Mouse (Mus musculus) stomach, embryonic 14.5 days (tissue): ENCODE results near the gene Fam160a1. TPM values are rescaled to one million over a fixed set of nuclear protein-coding genes. Genes with fewer than 3 reads are reported as not detected.

Source experiments
- ATAC-seq: fragments of 200-750 bp; cut with Nextera tagmentation; 2 replicates; pipeline ENCODE4 v1.8.0; 2017; ENCODE audit warnings: low read depth, moderate TSS enrichment; ENCODE audit not compliant: insufficient number of reproducible peaks, insufficient read depth, low FRiP score
- H3K27ac ChIP-seq: fragments of 300-500 bp; sonication (generic); 2 replicates; pipeline ENCODE4 v1.5.1; 2014; ENCODE audit warnings: mild to moderate bottlenecking, low read length, moderate library complexity, mixed read lengths
- H3K27me3 ChIP-seq: fragments of 300-500 bp; sonication (generic); 2 replicates; pipeline ENCODE4 v1.6.1; 2014; ENCODE audit warnings: low read length, control low read depth, mixed read lengths; ENCODE audit not compliant: control insufficient read depth, insufficient read depth
- H3K36me3 ChIP-seq: fragments of 300-500 bp; sonication (generic); 2 replicates; pipeline ENCODE4 v1.6.1; 2014; ENCODE audit warnings: mild to moderate bottlenecking, control low read depth, low read length, moderate library complexity, mixed read lengths; ENCODE audit not compliant: control insufficient read depth, insufficient read depth
- H3K4me1 ChIP-seq: fragments of 300-500 bp; sonication (generic); 2 replicates; pipeline ENCODE4 v1.6.1; 2014; ENCODE audit warnings: low read length, control low read depth, mixed read lengths; ENCODE audit not compliant: control insufficient read depth, insufficient read depth
- H3K4me2 ChIP-seq: fragments of 300-500 bp; sonication (generic); replicated peaks from 2 replicates; pipeline ENCODE4 v1.6.1; 2014; ENCODE audit warnings: low read depth, low read length, control low read depth
- H3K4me3 ChIP-seq: fragments of 300-500 bp; sonication (generic); 2 replicates; pipeline ENCODE4 v1.5.1; 2014; ENCODE audit warnings: low read depth, low read length, control low read depth
- H3K9ac ChIP-seq: fragments of 300-500 bp; sonication (generic); replicated peaks from 2 replicates; pipeline ENCODE4 v1.6.1; 2014; ENCODE audit warnings: low read depth, mild to moderate bottlenecking, control low read depth, low read length, moderate library complexity, mixed read lengths
- H3K9me3 ChIP-seq: fragments of 300-500 bp; sonication (generic); 2 replicates; pipeline ENCODE4 v1.6.1; 2016; ENCODE audit warnings: low read depth, low read length, control low read depth; ENCODE audit not compliant: control insufficient read depth
- WGBS: fragments of 180-500 bp; shearing (Covaris S2); extraction: QIAGEN DNeasy Blood & Tissue Kit; methylation state at CpG from one replicate; pipeline ENCODE4 v1.1.7; 2014; 5-methylcytosine and 5-hydroxymethylcytosine counted together
- polyA plus RNA-seq: library from polyadenylated mRNA; unstranded; fragments of >200 nt; fragmentation: Nextera tagmentation; extraction: Ambion mirVana; gene quantifications from 2 replicates; pipeline ENCODE4 v1.2.1, GENCODE M21; 2014

Fam160a1 gene
- polyA plus RNA-seq, 1 experiment from 2014 or later: 3.8 TPM

DNA sequence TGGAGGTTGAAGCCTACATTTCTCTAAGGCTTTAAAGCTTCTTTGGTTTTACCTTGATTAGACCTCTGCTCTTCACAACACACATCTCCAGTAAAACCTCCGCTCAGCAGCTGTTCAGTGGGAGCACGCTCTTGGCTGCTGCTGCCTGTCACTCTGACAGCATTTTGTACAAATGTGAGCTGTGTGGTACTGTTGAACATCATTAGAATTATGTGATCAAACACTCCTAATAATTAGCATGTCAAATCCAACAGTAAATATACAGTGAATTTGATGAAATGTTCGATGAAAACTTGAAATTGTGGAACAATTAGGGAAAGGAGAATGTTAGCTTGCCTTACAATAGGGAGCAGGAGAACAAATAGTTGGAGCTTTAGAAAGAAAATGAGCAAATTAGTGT lies 38.0 kb upstream of the Fam160a1 start:
- ATAC-seq: no peak
- Histone ChIP-seq H3K36me3 (no peaks in the 10 kb centered on the region), H3K27me3 (no peaks in the 10 kb centered on the region), H3K27ac (no peak overlapping the region), H3K4me2 (no peak overlapping the region), H3K4me1 (no peaks in the 10 kb centered on the region), H3K9me3 (no peaks in the 10 kb centered on the region), H3K9ac (no peak overlapping the region), H3K4me3 (no peak overlapping the region)
- WGBS: 79% methylated on average over 3 of the region's 3 CpGs

DNA sequence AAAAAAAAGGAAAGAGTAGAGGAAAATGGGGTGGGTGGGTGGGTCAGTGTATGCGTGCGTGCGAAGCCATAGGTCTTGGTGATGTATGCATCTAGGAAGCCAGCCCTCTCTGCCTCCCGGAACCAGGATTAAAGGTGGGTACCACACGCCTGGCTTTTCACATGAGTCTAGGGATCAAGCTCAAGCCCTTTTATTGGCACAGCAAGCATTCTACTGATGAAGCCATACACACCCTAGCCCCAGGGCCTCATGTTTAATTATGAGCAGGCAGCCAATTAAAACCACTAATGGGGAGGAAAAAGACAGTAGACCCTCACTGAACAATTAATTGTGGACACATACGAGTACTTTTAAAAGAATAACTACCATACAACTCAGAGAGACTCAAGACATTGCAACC lies 37.1 kb upstream of the Fam160a1 start:
- no peak overlapping the region for H3K9ac ChIP-seq
- no peak overlapping the region for H3K4me2 ChIP-seq
- WGBS: 93% methylated on average over 6 of the region's 6 CpGs
- no peaks in the 10 kb centered on the region for H3K36me3 ChIP-seq
- no peaks in the 10 kb centered on the region for H3K9me3 ChIP-seq
- ATAC-seq: no peak
- H3K4me3 ChIP-seq: no peak overlapping the region
- no peaks in the 10 kb centered on the region for H3K27me3 ChIP-seq
- no peaks in the 10 kb centered on the region for H3K4me1 ChIP-seq
- H3K27ac ChIP-seq: no peak overlapping the region

DNA sequence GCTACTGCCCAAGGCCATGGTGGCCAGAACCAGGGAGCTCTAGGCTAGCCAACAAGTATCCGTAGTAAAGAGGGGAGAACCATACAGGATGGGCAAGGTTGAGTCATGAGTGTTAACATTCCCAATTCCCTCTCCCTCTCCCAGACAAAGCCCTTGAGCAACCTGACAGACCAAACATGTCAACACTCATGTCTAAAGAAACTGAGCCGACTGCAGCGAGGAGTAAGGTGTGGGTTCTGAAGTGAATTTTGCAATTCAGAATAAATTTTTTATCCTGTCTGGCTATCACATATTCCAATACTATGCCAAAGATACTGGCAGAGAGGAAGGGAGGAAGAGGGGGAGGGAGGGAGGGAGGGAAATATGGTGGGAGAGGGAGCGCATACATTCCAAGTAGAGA lies 36.6 kb upstream of the Fam160a1 start:
- Histone ChIP-seq H3K27ac (no peak overlapping the region), H3K4me3 (no peak overlapping the region), H3K9me3 (no peaks in the 10 kb centered on the region), H3K4me1 (no peaks in the 10 kb centered on the region), H3K36me3 (no peaks in the 10 kb centered on the region), H3K9ac (no peak overlapping the region), H3K27me3 (no peaks in the 10 kb centered on the region), H3K4me2 (no peak overlapping the region)
- no peak for ATAC-seq
- WGBS: 79% methylated on average over 4 of the region's 4 CpGs

DNA sequence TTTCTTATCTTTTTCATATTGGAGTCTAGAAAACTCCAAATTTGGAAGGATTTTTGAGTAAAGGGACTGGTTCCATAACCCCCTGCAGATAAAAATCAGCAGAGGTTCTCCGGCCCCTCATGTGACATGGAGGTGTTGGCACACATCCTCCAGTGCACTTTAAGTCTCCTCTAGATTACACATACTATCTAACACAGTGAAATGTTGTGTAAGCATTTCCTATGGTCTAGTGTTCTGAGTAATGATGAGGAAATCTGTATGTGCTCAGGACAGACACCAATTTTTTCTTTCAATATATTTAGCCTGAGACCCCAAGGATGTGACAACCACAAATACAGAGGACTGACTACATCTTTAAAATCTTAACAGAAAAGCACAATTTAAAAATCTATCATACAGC lies 33.0 kb upstream of the Fam160a1 start:
- H3K4me1 ChIP-seq: no peaks in the 10 kb centered on the region
- WGBS: 83% methylated on average over 1 of the region's 1 CpGs
- no peaks in the 10 kb centered on the region for H3K27me3 ChIP-seq
- no peak overlapping the region for H3K4me2 ChIP-seq
- H3K27ac ChIP-seq: no peak overlapping the region
- H3K4me3 ChIP-seq: no peak overlapping the region
- no peak for ATAC-seq
- no peaks in the 10 kb centered on the region for H3K36me3 ChIP-seq
- H3K9ac ChIP-seq: no peak overlapping the region
- no peaks in the 10 kb centered on the region for H3K9me3 ChIP-seq

DNA sequence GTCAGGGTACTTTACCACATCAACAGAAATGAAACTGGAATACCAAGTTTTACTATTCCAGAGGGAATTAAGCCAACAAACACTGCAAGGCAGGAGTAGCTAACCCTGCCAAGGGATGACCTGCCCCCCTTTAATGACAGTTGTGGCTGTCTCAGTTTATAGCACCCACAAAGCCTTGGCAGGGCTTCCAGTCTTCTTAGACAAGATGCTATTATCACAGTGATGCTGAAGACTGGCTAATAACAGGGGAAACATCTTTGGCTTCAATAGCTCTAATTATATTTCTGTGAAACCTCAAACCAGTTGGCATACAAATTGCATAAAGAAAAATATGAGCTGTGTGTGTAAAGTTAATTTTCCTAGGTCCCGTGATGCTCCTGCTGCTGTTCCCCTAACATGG lies 29.2 kb upstream of the Fam160a1 start:
- Histone ChIP-seq H3K36me3 (no peaks in the 10 kb centered on the region), H3K9me3 (no peaks in the 10 kb centered on the region), H3K4me1 (0 out of 2 replicates have a peak, but pooled peaks cover 8% of the 10 kb centered on the region), H3K27me3 (no peaks in the 10 kb centered on the region), H3K4me2 (no peak overlapping the region), H3K4me3 (no peak overlapping the region), H3K9ac (no peak overlapping the region), H3K27ac (no peak overlapping the region)
- 88% methylated on average over 1 of the region's 1 CpGs for WGBS
- ATAC-seq: no peak

DNA sequence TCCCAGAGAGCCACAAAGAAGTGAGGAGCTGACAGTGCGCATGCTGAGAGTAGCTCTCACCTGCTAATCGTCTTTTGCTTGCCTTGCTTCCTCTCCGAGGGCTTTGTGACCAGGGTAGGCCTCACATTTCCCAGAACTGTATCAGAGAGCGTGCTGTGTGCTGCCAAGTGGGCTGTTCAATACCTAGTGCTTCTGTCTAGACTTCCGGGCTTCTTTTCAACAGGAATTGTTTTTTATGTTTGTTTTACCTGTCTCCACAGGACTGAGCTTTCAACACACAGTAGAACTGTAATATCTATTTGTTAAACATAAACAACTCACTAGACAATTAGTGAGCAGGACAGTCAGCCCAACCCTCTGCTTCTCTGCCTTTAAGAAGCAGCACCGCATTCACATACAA lies 28.2 kb upstream of the Fam160a1 start:
- no peak overlapping the region for H3K9ac ChIP-seq
- H3K36me3 ChIP-seq: no peaks in the 10 kb centered on the region
- no peaks in the 10 kb centered on the region for H3K27me3 ChIP-seq
- no peak overlapping the region for H3K27ac ChIP-seq
- no peak overlapping the region for H3K4me3 ChIP-seq
- 66% methylated on average over 6 of the region's 6 CpGs for WGBS
- ATAC-seq: no peak
- H3K9me3 ChIP-seq: no peaks in the 10 kb centered on the region
- no peak overlapping the region for H3K4me2 ChIP-seq
- H3K4me1 ChIP-seq: 0 out of 2 replicates have a peak, but pooled peaks cover 8% of the 10 kb centered on the region

DNA sequence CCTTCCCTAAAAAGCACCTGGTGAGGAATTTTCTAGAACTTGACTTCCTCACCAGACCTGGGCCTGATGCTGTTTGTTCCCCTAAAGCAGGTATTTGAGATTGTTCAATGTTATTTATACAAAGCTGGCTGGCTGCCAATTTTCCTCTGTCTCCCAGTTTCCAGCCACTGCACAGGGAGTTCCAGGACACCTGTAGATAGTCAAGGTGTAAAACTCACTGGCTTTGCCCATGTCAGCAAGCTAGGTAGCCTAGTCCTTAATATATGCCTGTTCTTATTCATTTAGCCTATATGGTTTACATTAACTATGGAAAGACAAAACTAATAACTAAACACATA lies 25.8 kb upstream of the Fam160a1 start:
- Histone ChIP-seq H3K27me3 (no peaks in the 10 kb centered on the region), H3K9me3 (no peaks in the 10 kb centered on the region), H3K4me1 (0 out of 2 replicates have a peak, but pooled peaks cover 8% of the 10 kb centered on the region), H3K36me3 (no peaks in the 10 kb centered on the region), H3K4me3 (no peak overlapping the region), H3K27ac (0 out of 2 replicates have a peak overlapping the region, but pooled peaks have one; percentile 59), H3K9ac (no peak overlapping the region), H3K4me2 (no peak overlapping the region)
- ATAC-seq: peak; percentile 33; the same call in 1 of the 2 replicates

DNA sequence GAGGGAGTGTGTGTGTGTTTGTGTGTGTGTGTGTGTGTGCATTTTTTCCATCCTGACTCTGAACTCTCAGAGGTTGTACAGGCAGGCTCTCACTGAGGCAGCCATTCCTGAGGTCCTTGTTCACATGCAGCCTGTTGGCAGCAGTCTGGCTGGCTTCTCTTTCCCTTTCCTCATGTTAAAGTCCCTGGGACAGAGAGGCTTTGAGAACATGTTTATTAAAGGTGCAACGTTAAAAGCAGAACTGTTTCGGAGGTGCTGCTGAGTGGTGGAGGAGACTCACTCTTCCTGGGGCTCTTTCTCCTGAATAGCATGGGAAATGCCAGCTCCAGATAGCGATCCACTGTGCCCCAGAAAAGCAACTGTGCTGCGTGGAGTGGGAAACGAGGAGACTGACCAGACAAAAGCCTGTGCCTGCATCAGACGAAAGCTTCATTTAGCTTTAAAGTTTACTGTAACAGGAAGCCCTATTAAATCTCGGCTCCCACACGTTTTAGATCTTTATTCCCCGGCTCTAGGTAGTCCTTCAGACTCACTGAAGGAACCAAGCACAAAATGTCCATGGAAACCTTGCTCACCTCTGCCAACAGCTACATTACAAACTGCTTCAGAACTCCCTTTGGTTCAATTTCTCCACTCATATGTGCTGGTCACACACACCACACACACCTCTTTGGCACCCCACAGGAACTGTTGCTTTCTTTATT lies 25.2 kb upstream of the Fam160a1 start:
- 29% methylated on average over 9 of the region's 9 CpGs for whole genome bisulfite sequencing
- Histone ChIP-seq H3K4me2 (no peak overlapping the region), H3K9me3 (no peaks in the 10 kb centered on the region), H3K36me3 (no peaks in the 10 kb centered on the region), H3K27me3 (no peaks in the 10 kb centered on the region), H3K4me3 (no peak overlapping the region), H3K9ac (no peak overlapping the region), H3K4me1 (0 out of 2 replicates have a peak, but pooled peaks cover 8% of the 10 kb centered on the region), H3K27ac (peak overlapping the region; percentile 59; the same call in 1 of the 2 replicates)
- 0 out of 2 replicates have a peak, but pooled peaks have one; percentile 6 for ATAC-seq
